Mouse (Mus musculus): ENCODE results near the gene Itga6. TPM values are rescaled to one million over a fixed set of nuclear protein-coding genes. Genes with fewer than 3 reads are reported as not detected.
"Not testable (repeated sequence)": the region's sequence is repeated elsewhere in the genome, so short reads cannot be mapped to it uniquely, and the experiment has no call there.

Itga6 gene
- total RNA-seq (2021), result 10 to 100 TPM; 22.6 to 25.3 TPM

DNA sequence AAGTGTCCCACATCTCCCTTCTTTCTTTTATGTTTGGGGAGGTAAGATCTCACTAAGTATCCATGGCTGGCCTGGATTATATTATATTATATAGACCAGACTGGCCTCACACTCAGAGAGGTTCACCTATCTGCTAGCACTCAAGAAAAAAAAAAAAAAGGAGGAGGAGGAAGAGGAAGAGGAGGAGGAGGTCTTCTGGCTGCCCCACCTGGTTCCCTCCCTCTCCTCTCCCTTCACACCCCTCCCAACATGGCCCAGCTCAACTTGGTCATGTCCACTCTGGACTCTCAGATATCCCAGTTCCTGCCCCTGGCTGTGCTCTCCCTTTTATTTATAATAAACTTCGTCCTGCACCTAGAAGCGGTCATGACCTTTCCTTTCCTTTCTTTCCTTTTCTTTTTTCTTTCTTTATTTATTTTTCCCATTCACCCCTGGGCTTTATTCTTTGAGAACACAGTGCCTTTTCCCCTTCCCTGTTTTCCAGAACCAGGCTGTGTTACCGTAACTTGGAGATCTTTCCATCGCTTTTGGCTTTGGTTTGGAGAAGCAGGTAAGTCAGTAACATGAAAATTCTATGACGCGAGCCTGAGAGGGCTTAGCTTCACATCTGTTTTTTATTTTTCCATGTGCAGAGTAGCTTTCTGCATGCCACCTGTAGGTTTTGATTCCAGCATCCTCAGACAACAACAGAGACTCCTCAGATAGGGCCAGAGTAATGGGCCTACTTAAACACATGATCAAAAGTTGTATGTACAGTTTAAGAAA lies at the start of gene Itga6:
Itga6 (plus strand) TSS at position 7 of the 765 bp plus-strand sequence.
- no peak for DNase-seq (ENCODE audit: low spot score in 2 of 2)
- intact Hi-C loops (cut with DNase I), result no loop called here

DNA sequence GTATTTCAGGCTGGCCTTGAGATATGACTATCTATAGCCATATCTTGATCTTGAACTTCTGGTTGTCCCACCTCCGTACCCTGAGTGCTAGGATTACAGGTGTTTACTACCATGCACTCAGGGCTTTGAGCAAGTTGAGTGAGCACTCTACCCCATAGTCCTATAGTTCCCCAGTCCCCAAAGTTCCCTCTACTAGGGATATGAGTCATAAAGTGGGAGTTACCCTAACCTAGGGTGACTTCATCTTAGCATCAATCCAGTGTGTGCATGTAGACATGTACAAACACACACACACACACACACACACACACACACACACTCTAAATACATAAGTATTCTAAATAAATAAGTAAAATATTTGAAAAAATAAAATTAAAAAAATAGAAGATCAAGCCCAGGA lies 48.6 kb upstream of the Itga6 start:
- DNase-seq (ENCODE audit: low spot score in 2 of 2), result no peak
- intact Hi-C loops (cut with DNase I), result no loop called here

DNA sequence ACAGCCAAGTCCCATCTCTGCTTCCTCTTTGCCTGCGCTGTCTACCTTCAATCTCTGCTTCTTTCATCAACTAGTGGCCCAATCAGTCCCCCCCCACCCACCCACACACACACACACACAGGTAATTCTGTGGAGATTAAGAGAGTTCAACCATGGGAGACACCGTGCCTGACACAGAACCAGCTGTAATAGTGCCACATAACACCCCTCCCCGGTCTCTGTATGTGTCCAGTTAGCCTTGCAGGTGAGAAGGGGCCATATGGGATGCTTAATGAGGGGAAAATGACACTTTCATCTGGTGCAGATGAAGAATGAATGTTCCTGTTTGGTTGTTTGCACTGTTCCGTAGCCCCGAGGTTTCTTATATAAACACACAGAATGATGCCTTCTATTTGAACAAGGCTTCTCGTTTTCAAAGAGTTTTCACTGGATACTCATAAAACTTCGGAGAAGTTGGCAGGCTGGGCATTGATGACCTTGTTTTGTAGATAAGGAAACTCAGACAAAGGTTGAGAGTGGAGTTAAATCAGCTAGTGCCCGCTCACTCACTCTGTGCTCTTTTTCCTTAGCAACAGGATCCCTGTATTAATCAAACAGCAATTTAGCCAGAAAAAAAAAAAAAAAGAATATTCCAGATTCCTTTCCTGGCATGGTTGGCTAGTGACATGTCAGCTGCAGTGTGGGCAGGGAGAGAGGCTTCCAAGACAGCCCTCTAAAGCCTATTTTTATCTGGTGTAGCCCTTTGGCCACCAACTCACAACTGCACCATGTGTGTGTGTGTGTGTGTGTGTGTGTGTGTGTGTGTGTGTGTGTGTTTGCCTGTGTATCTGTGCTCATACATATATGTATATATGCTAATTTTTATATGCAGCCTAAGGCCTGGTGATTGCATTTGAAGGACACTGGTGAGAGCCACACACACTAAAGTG lies 47.7 kb upstream of the Itga6 start:
- DNase-seq (ENCODE audit: low spot score in 2 of 2), result no peak
- intact Hi-C loops (cut with DNase I), result no loop called here

DNA sequence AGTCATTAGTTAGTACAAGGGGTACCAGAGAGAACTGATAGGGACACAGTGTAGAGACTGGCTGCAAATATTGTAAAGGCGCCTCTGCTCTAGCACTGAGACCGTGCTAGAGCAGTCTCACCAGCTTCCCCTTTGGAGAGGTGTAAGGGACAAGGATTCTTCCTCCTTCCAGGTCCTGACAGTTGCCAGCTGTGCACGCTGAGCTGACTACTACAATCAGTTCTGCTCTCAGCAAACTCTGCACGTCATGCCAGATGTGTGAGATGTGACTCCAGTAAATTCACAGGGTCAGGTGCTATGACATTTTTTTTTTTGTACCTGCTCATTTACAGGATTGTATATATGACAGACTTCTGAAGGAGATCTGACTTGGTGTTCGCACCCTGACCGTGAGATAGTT lies 47.0 kb upstream of the Itga6 start:
- no peak for DNase-seq (ENCODE audit: low spot score in 2 of 2)
- intact Hi-C loops (cut with DNase I), result no loop called here

DNA sequence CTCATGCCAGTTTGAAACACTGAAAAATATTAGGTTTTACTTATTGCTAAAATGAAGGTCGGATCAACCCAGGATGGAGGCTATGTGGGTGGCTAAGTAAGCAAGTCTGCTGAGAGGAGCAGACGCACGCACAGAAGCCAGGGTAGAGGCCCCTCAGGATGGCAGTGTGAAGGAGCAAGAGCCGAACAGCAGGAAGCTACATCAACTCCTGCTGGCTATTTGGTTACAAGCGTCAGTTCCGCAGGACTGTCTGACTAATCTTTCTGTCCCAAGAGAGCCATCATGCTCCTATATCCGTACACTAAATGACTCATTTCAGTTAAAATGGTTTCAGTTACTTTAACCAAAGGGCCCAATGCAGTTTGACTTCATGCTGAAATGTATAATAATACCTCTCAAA lies 46.5 kb upstream of the Itga6 start:
- intact Hi-C loops (cut with DNase I), result no loop called here

DNA sequence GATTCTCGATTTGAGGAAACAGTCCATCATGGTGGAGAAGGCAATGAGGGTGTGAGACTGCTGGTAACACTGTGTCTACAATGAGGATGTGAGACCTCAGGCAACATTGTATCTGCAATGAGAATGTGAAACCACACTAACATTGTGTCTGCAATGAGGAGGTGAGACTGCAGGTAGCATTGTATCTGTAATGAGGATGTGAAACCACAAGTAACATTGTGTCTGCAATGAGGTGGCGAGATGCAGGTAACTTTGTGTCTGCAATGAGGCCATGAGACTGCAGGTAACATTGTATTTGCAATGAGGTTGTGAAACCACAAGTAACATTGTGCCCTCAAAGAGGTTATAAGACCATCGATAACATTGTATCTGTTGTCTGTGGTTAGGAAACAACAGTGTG lies 44.1 kb upstream of the Itga6 start:
- no peak for DNase-seq (ENCODE audit: low spot score in 2 of 2)
- intact Hi-C loops (cut with DNase I), result no loop called here

More for the DNA sequence above, 46.5 kb upstream of the Itga6 start:
- no peak for DNase-seq (ENCODE audit: low spot score in 2 of 2)

DNA sequence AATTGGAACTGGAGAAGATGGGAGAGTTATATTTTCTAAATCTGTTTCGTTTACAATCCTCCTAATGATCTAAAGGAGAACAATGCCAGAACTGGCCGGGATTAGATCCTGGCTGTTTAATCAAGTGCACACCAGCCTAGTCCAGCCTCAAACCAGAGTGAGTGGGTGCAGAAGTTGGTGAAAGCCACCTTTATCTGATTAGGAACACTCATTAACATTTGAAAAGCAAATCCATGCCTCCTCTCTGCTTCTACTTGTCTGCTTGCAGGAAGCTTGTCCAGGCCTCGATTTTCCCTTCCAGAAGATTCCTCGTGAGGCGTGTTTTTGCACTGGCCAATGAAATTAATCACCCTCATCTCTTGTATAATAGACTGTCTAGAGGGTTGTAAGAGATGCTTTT lies 41.1 kb upstream of the Itga6 start:
- intact Hi-C loops (cut with DNase I), result no loop called here
- no peak for DNase-seq (ENCODE audit: low spot score in 2 of 2)

DNA sequence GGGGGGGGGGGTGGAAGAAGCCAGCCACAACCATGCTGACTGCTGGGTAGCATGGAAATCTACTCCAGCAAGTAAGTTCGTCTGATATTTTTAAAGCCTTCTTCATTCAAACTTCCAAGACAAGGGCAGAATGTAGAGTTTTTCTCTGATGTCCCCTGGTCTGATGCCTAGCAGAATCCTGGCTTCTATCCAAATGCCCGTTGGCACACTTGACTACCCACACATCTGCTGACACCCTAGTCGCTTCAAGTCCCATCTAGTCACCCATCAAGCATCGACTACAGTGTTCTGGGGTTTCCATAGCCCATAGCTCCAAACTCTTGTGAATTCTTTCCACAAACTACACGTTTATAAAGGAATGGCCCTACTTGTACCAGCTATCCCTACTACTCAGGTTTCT lies 36.5 kb upstream of the Itga6 start:
- DNase-seq (ENCODE audit: low spot score in 2 of 2), result no peak
- intact Hi-C loops (cut with DNase I), result no loop called here

DNA sequence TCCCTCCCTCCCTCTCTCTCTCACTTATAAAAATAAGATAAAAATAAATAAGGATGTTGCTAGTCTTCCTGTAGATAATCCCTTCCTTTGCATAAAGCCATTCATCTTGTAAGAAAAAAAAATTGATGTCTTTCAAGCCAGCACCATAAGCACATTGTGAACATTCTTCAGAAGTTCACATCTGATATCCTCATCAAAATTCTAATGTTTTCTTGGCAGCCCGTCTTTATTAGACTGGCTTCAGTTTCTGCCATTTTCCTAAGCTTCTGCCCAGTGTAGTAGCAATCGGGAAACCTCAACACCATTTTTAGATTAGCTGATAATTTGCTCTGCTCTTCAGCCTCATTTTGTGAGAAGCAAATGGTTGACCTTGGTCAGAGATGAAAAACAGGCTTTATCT lies 33.8 kb upstream of the Itga6 start:
- DNase-seq (ENCODE audit: low spot score in 2 of 2), result no peak
- intact Hi-C loops (cut with DNase I), result no loop called here

DNA sequence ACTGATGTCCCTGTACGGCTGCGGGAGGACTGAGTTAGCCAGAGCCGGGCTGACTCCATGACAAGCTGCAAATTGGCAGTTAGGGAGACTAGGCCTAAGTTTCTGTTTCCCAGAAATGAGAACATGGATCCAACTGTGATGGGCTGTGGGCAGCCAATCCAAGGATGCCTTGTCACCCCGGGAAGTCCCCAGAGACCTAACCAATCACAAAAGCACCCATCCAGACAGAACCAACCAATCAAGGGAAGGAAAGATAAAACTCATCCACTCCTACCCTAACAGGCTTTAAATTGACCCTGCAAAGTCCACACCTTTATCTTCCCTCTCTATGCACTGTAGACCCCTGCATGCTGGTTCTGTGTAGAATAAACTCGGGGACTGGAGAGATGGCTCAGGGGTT lies 31.0 kb upstream of the Itga6 start:
- no peak for DNase-seq (ENCODE audit: low spot score in 2 of 2)
- intact Hi-C loops (cut with DNase I), result no loop called here

DNA sequence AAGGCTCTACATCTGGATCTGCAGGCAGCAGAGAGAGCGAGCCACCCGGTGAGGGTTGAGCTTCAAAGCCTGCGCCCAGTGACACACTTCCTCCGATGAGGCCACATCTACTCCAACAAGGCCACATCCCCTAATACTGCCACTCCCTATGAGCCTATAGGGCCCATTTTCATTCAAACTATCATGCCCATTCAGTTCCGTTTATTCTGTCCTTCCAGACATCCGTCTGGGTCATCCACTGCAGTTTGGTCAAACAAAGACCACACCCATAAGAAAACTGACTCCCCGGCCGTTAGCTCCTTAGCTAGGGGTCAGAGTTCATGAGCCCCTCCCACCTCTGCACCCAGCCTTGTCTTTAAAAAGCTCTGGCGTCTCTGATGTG lies 26.4 kb upstream of the Itga6 start:
- intact Hi-C loops (cut with DNase I), result no loop called here
- DNase-seq (ENCODE audit: low spot score in 2 of 2), result no peak

DNA sequence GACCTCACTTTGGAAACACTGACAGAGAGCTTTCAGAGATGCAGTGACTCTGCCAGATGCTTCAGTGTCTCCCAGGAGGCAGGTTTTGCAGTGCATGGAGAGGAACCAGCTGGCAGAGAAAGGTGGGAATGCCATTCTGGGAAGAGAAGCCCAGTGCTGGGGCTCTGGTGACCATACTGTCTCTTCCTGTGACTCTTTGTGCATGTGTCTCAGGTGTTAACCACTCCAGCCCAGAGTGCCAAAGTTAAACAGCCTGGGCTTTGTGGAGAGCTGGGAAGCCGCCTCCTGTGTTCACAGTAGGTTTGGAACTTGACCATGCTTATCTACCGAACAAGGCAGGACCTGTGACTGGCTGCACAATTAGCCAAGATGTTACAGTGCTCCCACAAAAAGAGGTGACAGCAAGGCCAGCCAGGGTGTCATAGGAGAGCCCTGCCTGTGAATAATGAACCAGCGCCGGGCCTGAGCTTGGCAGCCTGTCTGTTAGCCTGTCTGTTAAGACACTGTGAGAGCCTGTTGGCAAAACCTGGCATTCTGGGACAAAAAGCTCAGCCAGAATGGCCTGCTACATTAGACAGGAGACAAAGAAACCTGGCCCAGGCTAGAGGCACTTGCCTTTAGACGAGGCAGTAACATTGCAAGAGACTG lies 25.9 kb upstream of the Itga6 start:
- intact Hi-C loops (cut with DNase I), result no loop called here
- DNase-seq (ENCODE audit: low spot score in 2 of 2), result no peak

DNA sequence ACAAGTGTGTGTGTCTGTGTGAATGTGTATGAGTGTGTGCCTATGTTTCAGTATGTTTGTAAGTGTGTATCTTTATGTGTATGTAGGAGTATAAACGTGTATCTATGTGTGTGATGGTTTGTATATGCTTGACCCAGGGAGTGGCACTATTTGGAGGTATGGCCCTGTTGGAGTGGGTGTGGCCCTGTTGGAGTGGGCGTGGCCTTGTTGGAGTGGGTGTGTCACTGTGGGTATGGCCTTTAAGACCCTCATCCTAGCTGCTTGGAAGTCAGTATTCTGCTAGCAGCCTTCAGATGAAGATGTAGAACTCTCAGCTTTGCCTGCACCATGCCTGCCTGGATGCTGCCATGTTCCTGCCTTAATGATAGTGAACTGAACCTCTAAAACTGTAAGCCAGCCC lies 24.9 kb upstream of the Itga6 start:
- intact Hi-C loops (cut with DNase I); DNase-seq (ENCODE audit: low spot score in 2 of 2): not testable (repeated sequence)

DNA sequence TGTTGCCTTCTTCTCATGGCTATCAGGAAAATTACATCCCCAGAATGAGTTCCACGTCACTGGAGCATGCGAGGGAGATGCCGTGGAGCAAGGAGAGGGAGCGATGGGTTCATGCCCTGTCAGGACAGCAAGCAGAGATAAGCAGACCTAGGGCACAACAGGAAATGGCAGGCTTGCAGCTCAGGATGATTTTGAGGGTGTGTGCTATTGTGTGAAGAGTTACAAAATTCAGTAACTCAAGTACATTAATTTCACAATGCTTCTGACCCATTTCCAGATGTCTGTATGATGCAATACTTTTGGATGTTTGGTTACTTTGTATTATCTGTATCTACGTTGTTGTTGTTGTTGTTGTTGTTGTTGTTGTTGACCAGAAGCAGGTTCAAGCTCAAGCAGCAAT lies 22.5 kb upstream of the Itga6 start:
- intact Hi-C loops (cut with DNase I), result no loop called here

DNA sequence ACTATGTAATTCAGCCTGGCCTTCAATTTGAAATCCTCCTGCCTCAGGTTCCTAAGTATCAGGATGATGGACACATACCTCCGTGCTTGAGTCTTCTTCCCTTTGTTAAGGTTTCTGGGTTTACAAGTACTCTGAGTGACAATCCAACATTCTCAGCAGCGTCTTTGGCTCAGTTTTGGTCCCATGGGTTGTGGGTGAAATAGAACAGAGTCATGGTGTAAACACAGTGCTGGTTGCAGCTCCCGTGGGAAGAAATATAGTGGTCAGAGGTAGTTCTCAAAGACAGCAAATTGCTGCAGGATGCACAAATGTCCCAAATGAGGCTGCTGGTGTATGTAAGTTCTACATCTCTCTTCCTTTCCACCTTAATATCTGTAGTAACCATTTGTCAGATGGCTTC lies 21.8 kb upstream of the Itga6 start:
- no peak for DNase-seq (ENCODE audit: low spot score in 2 of 2)
- intact Hi-C loops (cut with DNase I), result no loop called here

More for the DNA sequence above, 22.5 kb upstream of the Itga6 start:
- no peak for DNase-seq (ENCODE audit: low spot score in 2 of 2)

DNA sequence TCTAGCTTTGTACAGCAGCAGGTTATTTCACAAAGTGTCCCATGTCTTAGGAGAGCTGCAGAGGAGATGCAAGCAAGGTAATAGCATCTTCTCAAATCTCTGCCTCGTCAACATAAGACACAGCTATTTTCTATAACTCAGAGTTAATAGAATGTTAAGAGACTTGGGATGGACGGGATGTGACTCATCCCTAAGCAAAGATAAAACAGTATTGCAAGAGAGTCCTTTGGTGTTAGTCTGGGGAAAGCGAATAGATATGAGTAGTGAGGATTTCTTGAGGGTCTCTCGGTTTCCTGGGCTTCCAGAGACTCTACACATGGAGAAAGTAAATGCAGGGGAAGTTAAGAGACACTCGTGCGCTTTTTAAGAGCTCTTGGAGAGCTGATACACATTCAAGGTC lies 21.4 kb upstream of the Itga6 start:
- intact Hi-C loops (cut with DNase I), result no loop called here
- no peak for DNase-seq (ENCODE audit: low spot score in 2 of 2)

DNA sequence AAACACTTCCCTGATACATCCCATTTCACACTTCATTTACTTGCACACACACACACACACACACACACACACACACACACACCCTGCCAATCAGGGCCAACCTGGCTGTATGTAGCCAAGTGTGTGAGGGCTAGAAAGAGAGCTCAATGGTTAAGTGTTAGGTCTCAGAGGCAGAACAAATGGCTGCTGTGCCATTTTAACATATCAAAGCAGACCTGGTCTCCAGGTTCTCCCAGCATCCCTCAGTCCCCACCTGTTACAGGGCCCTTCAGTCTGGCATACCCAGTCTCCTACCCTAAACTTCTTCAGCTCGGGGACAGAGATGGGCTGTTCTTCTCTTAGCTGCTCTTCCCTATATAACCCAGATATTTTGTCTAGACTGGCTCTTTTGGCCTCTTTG lies 20.0 kb upstream of the Itga6 start:
- intact Hi-C loops (cut with DNase I), result no loop called here
- no peak for DNase-seq (ENCODE audit: low spot score in 2 of 2)

DNA sequence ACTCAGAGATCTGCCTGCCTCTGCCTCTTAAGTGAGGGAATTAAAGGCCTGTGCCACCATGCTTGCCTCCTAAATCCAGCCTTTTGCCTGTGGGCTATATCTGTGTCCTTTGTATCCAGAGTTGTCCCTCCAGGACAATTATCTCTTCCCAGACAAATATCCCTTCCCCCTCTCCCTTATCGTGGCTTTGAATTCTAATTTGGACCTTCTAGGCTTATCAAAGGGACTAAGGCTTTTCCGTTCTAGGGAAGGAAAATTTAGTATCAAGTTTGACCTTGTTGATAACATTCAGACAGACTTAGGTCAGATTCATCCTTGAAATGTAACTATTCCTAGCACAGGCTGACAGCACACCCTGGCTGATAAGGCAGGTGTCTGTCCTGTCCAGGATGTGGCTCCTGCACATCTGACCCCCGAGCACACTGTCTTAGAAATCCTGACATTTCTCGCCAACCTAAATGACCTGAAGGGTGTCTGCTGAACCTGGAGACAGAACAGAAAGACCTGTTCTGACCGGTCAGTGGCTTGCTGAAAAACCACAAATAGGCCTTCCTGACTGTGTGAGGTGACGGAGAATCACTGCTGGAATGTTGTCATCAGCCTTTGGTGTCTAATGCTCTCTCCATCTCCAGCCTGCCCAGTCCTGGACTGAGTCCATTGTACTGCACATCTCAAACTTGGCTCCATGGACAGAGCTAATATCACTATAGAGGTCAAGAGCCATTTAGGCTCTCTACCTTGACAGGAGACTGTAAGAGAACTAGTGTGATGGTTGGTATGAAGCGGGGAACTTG lies 18.3 kb upstream of the Itga6 start:
- intact Hi-C loops (cut with DNase I), result no loop called here
- DNase-seq (ENCODE audit: low spot score in 2 of 2), result no peak

DNA sequence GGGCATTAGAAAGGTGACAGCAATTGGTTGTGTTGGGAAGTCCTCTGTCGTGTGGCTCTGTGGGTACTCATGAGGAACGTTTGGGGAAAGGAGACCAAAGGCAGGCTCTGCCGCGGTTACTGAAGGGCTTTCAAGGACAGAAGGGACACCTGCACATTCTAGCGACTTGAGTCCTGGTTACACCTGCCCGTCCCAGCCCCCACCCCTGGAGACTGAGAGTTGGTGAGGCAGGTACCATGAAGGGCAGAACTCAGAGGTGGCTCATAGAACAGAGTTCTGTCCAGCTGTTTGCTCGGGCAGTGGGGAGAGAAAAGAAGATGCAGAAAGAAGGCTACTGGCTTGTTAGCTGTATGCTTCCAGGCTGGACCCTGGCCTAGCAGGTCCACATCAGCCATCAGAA lies 17.1 kb upstream of the Itga6 start:
- intact Hi-C loops (cut with DNase I), result no loop called here
- DNase-seq (ENCODE audit: low spot score in 2 of 2), result no peak

DNA sequence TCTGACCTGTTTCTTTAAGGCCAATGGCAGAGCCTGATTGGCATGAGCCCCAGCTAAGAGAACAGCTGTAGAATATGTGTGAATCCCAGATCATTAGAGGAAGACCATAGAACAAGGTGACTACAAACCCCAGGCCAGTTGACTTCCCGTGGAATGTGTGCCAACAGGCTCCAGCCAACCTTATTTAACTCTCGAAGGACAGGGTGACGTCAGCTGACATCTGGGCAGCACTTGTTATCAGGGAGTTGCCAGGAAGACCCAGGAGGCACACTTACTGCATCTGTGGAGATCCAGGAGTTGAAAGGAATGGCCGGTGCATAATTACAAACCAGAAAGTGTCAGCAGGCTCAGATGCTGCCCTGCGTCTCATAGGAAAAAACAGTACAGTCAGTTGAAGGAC lies 16.6 kb upstream of the Itga6 start:
- DNase-seq (ENCODE audit: low spot score in 2 of 2), result no peak
- intact Hi-C loops (cut with DNase I), result no loop called here
